Mouse (Mus musculus) CH12.LX (cell line): Measurements from ENCODE around the gene Tnpo2. TPM values are rescaled to one million over a fixed set of nuclear protein-coding genes. Genes with fewer than 3 reads are reported as not detected.

Source experiments
- DNase-seq: peaks from one replicate; pipeline ENCODE4 v3.0.0-alpha.2; 2013; ENCODE audit errors: extremely low read depth
- H3K27ac ChIP-seq: 2 replicates; pipeline ENCODE4 v1.5.1; 2012; ENCODE audit warnings: low read depth, mild to moderate bottlenecking, control low read depth, moderate library complexity; ENCODE audit not compliant: insufficient read depth
- H3K27me3 ChIP-seq: replicated peaks from 2 replicates; pipeline ENCODE3; 2012; ENCODE audit warnings: inconsistent platforms
- H3K36me3 ChIP-seq, 2 experiments: replicated peaks in 1 of 2; 2 replicates each; pipeline versions ENCODE3 to v1.6.1; 2012; ENCODE audit warnings: inconsistent platforms in 1 of 2, low read length in 1 of 2, mild to moderate bottlenecking in 1 of 2, mixed read lengths in 1 of 2, moderate library complexity in 1 of 2; ENCODE audit not compliant: control insufficient read depth in 1 of 2, insufficient read depth in 1 of 2
- H3K4me1 ChIP-seq, 2 experiments: 2 replicates each; pipeline ENCODE4 v1.6.1; 2012; ENCODE audit warnings: inconsistent platforms in 1 of 2, moderate library complexity in 1 of 2; ENCODE audit not compliant: insufficient read depth in 2 of 2, control insufficient read depth in 1 of 2
- H3K4me2 ChIP-seq: 2 replicates; pipeline ENCODE4 v1.6.1; 2012; ENCODE audit warnings: low read depth, mild to moderate bottlenecking, control low read depth; ENCODE audit not compliant: poor library complexity, insufficient read depth, severe bottlenecking
- H3K4me3 ChIP-seq, 3 experiments: fragments of 150-350 bp in 1 of 3; sonication (generic) in 1 of 3; replicated peaks in 1 of 3; 2 replicates each; pipeline versions ENCODE3 to v1.5.1; 2011 to 2012; ENCODE audit warnings: low read depth in 2 of 3, low read length in 2 of 3, mild to moderate bottlenecking in 2 of 3, moderate library complexity in 2 of 3, control low read depth in 1 of 3, improper control_type of control experiment in 1 of 3, inconsistent platforms in 1 of 3, mixed read lengths in 1 of 3; ENCODE audit not compliant: poor library complexity in 1 of 3
- H3K79me2 ChIP-seq: replicated peaks from 2 replicates; pipeline ENCODE4 v1.6.1; 2012; ENCODE audit warnings: mild to moderate bottlenecking, moderate library complexity; ENCODE audit not compliant: control insufficient read depth, poor library complexity, insufficient read depth, severe bottlenecking; ENCODE audit errors: extremely low read depth
- H3K9ac ChIP-seq: 2 replicates; pipeline ENCODE4 v1.6.1; 2012; ENCODE audit warnings: low read depth, mild to moderate bottlenecking, control low read depth, moderate library complexity; ENCODE audit not compliant: insufficient read depth
- H3K9me3 ChIP-seq: replicated peaks from 2 replicates; pipeline ENCODE3; 2012; ENCODE audit warnings: low read length, inconsistent platforms, mixed read lengths
- CHD2 ChIP-seq: IDR thresholded peaks from 2 replicates; pipeline ENCODE4 v1.6.1; 2011; ENCODE audit warnings: low read length, improper control_type of control experiment
- E2F4 ChIP-seq: IDR thresholded peaks from 2 replicates; pipeline ENCODE4 v1.6.1; 2011; ENCODE audit warnings: low read depth, low read length, improper control_type of control experiment; ENCODE audit not compliant: insufficient replicate concordance
- EP300 ChIP-seq: IDR thresholded peaks from 2 replicates; pipeline ENCODE4 v1.6.1; 2011; ENCODE audit warnings: low read length, improper control_type of control experiment
- ETS1 ChIP-seq: conservative IDR thresholded peaks from 2 replicates; pipeline ENCODE4 v1.6.1; 2012; ENCODE audit warnings: low read depth, mild to moderate bottlenecking, inconsistent platforms, low read length, improper control_type of control experiment, moderate library complexity
- HCFC1 ChIP-seq: IDR thresholded peaks from 2 replicates; pipeline ENCODE4 v1.6.1; 2012; ENCODE audit warnings: low read depth, mild to moderate bottlenecking, inconsistent platforms, low read length, improper control_type of control experiment
- JUN ChIP-seq: IDR thresholded peaks from 2 replicates; pipeline ENCODE4 v1.6.1; 2011; ENCODE audit warnings: low read depth, mild to moderate bottlenecking, low read length, improper control_type of control experiment, moderate library complexity; ENCODE audit not compliant: insufficient read depth
- KAT2A ChIP-seq: IDR thresholded peaks from 2 replicates; pipeline ENCODE4 v1.6.1; 2012; ENCODE audit warnings: low read length, improper control_type of control experiment, inconsistent platforms; ENCODE audit not compliant: insufficient replicate concordance
- MAFK ChIP-seq: IDR thresholded peaks from 2 replicates; pipeline ENCODE4 v1.6.1; 2011; ENCODE audit warnings: low read length, improper control_type of control experiment; ENCODE audit not compliant: insufficient replicate concordance
- MAX ChIP-seq: IDR thresholded peaks from 2 replicates; pipeline ENCODE4 v1.6.1; 2011; ENCODE audit warnings: low read length, improper control_type of control experiment
- MYC ChIP-seq: IDR thresholded peaks from 2 replicates; pipeline ENCODE4 v1.6.1; 2011; ENCODE audit warnings: low read depth, mild to moderate bottlenecking, improper control_type of control experiment, low read length
- NRF1 ChIP-seq: IDR thresholded peaks from 2 replicates; pipeline ENCODE4 v1.6.1; 2014; ENCODE audit warnings: low read depth, mild to moderate bottlenecking, inconsistent platforms, low read length, improper control_type of control experiment, moderate library complexity
- PAX5 ChIP-seq: IDR thresholded peaks from 2 replicates; pipeline ENCODE4 v1.6.1; 2012; ENCODE audit warnings: low read length, inconsistent platforms, mixed read lengths
- POLR2A ChIP-seq: IDR thresholded peaks from 2 replicates; pipeline ENCODE4 v1.6.1; 2011; ENCODE audit warnings: low read depth, mild to moderate bottlenecking, improper control_type of control experiment, low read length
- POLR2AphosphoS2 ChIP-seq: IDR thresholded peaks from 2 replicates; pipeline ENCODE4 v1.6.1; 2011; ENCODE audit warnings: low read depth, low read length, improper control_type of control experiment
- RAD21 ChIP-seq: IDR thresholded peaks from 2 replicates; pipeline ENCODE4 v1.6.1; 2011; ENCODE audit warnings: low read depth, mild to moderate bottlenecking, low read length, improper control_type of control experiment, moderate library complexity
- RCOR1 ChIP-seq: conservative IDR thresholded peaks from 2 replicates; pipeline ENCODE4 v1.6.1; 2012; ENCODE audit warnings: low read depth, mild to moderate bottlenecking, inconsistent platforms, low read length, improper control_type of control experiment
- SIN3A ChIP-seq: IDR thresholded peaks from 2 replicates; pipeline ENCODE4 v1.6.1; 2012; ENCODE audit warnings: low read length, improper control_type of control experiment, inconsistent platforms
- SMC3 ChIP-seq: IDR thresholded peaks from 2 replicates; pipeline ENCODE4 v1.6.1; 2011; ENCODE audit warnings: low read depth, low read length, improper control_type of control experiment
- TCF12 ChIP-seq: IDR thresholded peaks from 2 replicates; pipeline ENCODE4 v1.6.1; 2014; ENCODE audit warnings: low read depth, mild to moderate bottlenecking, inconsistent platforms, low read length, improper control_type of control experiment
- ZKSCAN1 ChIP-seq: IDR thresholded peaks from 2 replicates; pipeline ENCODE4 v1.6.1; 2012; ENCODE audit warnings: low read depth, inconsistent platforms, low read length, improper control_type of control experiment, borderline replicate concordance
- ZNF384 ChIP-seq: IDR thresholded peaks from 2 replicates; pipeline ENCODE4 v1.6.1; 2012; ENCODE audit warnings: low read depth, low read length, improper control_type of control experiment, inconsistent platforms
- dilution Hi-C: fragments of 300-500 bp; cut with MboI; formaldehyde crosslinking; loops from 2 replicates; pipeline ENCODE4 v1.14.3; 2020; ENCODE audit warnings: low sequenced_read_pairs; ENCODE audit not compliant: extremely low pct_unique_long_range_greater_than_20kb, extremely low pct_ligation_motif_present
- in situ Hi-C: fragments of 300-500 bp; cut with MboI; formaldehyde crosslinking; loops from 3 replicates; pipeline ENCODE4 v1.14.3; 2019; ENCODE audit warnings: low sequenced_read_pairs, low pct_ligation_motif_present, low pct_unique_long_range_greater_than_20kb, mixed read lengths
- polyA plus RNA-seq: library from polyadenylated mRNA; unstranded; fragments of >175 nt; gene quantifications from 2 replicates; pipeline ENCODE4 v1.2.1, GENCODE M21; 2012; ENCODE audit warnings: low read depth; ENCODE audit not compliant: insufficient read length
- total RNA-seq, 2 experiments: library from RNA; depleted of rRNA; stranded (reverse); fragments of 300-350 nt in 1 of 2; fragments of >200 nt in 1 of 2; gene quantifications; 2 replicates each; pipeline ENCODE4 v1.2.3; 2012 to 2014

Tnpo2 gene
- total and polyA plus RNA-seq, 3 experiments = 36.3 to 57.0 (median 48.0) TPM

DNA sequence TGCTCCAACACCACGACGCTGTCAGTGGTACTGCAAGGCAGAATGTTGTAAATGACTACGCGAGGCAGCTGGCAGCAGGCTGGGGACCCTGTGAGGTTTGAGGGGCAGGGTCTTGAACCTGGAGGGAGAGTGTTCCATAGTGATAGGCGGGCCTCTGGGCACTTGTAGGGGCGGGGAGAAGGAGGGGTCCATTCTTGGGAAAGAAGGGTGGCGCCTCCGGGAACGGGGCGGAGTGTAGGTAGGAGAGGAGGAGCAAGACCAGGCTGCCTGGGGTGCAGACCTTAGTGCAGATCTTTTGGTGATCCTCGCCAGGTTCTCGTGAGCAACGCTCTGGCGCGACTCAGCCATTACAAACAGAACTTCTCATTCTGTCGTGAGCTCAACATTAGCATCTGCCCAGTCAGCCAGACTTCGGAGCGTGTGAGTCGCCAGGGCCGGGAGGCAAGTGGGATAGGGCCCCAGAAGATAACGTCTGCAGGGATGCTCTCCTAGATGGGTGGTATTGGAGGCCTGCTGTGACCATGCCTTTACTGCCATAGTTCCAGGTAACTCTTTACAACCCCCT, 54.9 kb downstream of the Tnpo2 start:
- Histone ChIP-seq H3K9ac (no peak overlapping the region), H3K27me3 (no peaks in the 10 kb centered on the region), H3K79me2 (no peaks in the 10 kb centered on the region), H3K4me2 (no peak overlapping the region), H3K4me1 (no peaks in the 10 kb centered on the region), H3K4me3 (no peak overlapping the region), H3K9me3 (no peaks in the 10 kb centered on the region), H3K36me3 (peaks cover 75 to 89% of the 10 kb centered on the region in 2 experiments), H3K27ac (no peak overlapping the region)
- TF ChIP-seq TCF12 = no peak
- TF ChIP-seq JUN = no peak
- no peak for TF ChIP-seq MAFK
- TF ChIP-seq RCOR1 = no peak
- TF ChIP-seq POLR2AphosphoS2 = no peak
- TF ChIP-seq ETS1 = no peak
- no peak for TF ChIP-seq ZKSCAN1
- TF ChIP-seq MYC = no peak
- in situ Hi-C loops = no loop called here
- dilution Hi-C loops = no loop called here
- DNase-seq = no peak

DNA sequence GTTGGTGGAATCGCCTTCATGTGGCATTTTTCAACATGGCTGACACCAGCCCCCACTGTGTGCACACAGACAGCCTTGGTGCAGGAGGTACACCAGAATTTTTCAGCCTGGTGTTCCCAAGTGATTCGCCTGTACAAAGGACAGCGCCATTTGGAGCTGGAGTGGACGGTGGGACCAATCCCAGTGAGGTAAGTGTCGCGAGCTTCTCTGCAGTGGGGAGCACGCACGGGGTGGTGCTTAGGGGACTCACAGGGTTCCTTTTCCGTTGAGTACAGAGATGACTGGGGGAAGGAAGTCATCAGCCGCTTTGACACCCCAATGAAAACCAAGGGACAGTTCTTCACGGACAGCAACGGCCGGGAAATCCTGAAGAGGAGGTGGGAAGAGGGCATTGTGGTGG, 58.3 kb downstream of the Tnpo2 start:
- peaks cover 0 to 9% of the 10 kb centered on the region in 2 experiments; a peak in 3 of 4 replicates for H3K4me1 ChIP-seq
- in situ Hi-C loops = no loop called here
- no peak overlapping the region for H3K4me3 ChIP-seq

DNA sequence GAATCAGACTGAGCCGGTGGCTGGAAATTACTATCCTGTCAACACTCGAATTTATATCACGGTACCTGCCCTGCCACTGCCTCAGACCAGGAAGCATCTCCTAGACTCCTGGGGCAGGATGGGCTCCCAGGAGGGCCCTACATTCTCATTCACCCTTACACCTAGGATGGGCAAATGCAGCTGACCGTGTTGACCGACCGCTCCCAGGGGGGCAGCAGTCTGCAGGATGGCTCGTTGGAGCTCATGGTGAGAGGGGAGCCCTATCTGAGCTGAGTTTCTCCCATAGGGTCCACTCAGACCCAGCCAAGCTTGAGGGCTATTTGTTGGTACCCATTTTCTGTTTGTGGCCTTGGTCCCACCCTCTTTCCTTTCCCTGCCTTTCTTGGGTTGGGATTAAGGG, 58.9 kb downstream of the Tnpo2 start:
- Histone ChIP-seq H3K36me3 (peaks cover 74 to 89% of the 10 kb centered on the region in 2 experiments), H3K9me3 (no peaks in the 10 kb centered on the region), H3K4me3 (no peak overlapping the region), H3K9ac (no peak overlapping the region), H3K4me2 (no peak overlapping the region), H3K27ac (no peak overlapping the region), H3K27me3 (no peaks in the 10 kb centered on the region), H3K79me2 (no peaks in the 10 kb centered on the region), H3K4me1 (peaks cover 4 to 14% of the 10 kb centered on the region in 2 experiments)
- no peak for DNase-seq
- dilution Hi-C loops = no loop called here
- in situ Hi-C loops = no loop called here
- TF ChIP-seq RAD21 = no peak
- TF ChIP-seq ZNF384 = no peak
- no peak for TF ChIP-seq SIN3A
- TF ChIP-seq EP300 = no peak
- no peak for TF ChIP-seq ZKSCAN1
- no peak for TF ChIP-seq PAX5
- no peak for TF ChIP-seq RCOR1
- no peak for TF ChIP-seq NRF1
- no peak for TF ChIP-seq TCF12
- TF ChIP-seq, all 38 proteins: peak for 0

More for the DNA sequence above, 58.3 kb downstream of the Tnpo2 start:
- TF ChIP-seq ZKSCAN1 = no peak
- TF ChIP-seq HCFC1 = no peak
- TF ChIP-seq POLR2A = no peak
- no peak for TF ChIP-seq CHD2
- TF ChIP-seq MAX = no peak
- no peak for TF ChIP-seq SMC3
- TF ChIP-seq JUN = no peak
- no peak for TF ChIP-seq E2F4
- TF ChIP-seq TCF12 = no peak
- no peak for TF ChIP-seq KAT2A
- H3K9ac ChIP-seq = no peak overlapping the region
- DNase-seq = no peak
- no peak overlapping the region for H3K4me2 ChIP-seq
- peaks cover 74 to 89% of the 10 kb centered on the region in 2 experiments for H3K36me3 ChIP-seq
- no peaks in the 10 kb centered on the region for H3K9me3 ChIP-seq
- H3K79me2 ChIP-seq = no peaks in the 10 kb centered on the region
- no peaks in the 10 kb centered on the region for H3K27me3 ChIP-seq
- no peak overlapping the region for H3K27ac ChIP-seq
- dilution Hi-C loops = no loop called here
